Mouse (Mus musculus) kidney, postnatal 0 days (tissue): ENCODE data around the gene Pcbp4. TPM values are rescaled to one million over a fixed set of nuclear protein-coding genes. Genes with fewer than 3 reads are reported as not detected.

ENCODE experiments used
- ATAC-seq: fragments of 200-750 bp; cut with Nextera tagmentation; replicated peaks from 2 replicates; pipeline ENCODE4 v1.8.0; 2017; ENCODE audit warnings: low read depth, moderate number of reproducible peaks, moderate TSS enrichment, moderate library complexity; ENCODE audit not compliant: low FRiP score
- DNase-seq: peaks from one replicate; pipeline ENCODE4 v3.0.0-alpha.2; 2016; ENCODE audit warnings: low spot score
- H3K27ac ChIP-seq: fragments of 300-500 bp; sonication (generic); 2 replicates; pipeline ENCODE4 v1.5.1; 2014; ENCODE audit warnings: mild to moderate bottlenecking
- H3K27me3 ChIP-seq: fragments of 300-500 bp; sonication (generic); 2 replicates; pipeline ENCODE4 v1.6.1; 2014; ENCODE audit warnings: low read length, mixed read lengths; ENCODE audit not compliant: insufficient read depth
- H3K36me3 ChIP-seq: fragments of 300-500 bp; sonication (generic); 2 replicates; pipeline ENCODE4 v1.6.1; 2014; ENCODE audit warnings: low read length, mixed read lengths; ENCODE audit not compliant: insufficient read depth
- H3K4me1 ChIP-seq: fragments of 300-500 bp; sonication (generic); replicated peaks from 2 replicates; pipeline ENCODE4 v1.6.1; 2014; ENCODE audit warnings: antibody characterized with exemption, low read length, mixed read lengths; ENCODE audit not compliant: insufficient read depth
- H3K4me2 ChIP-seq: fragments of 300-500 bp; sonication (generic); 2 replicates; pipeline ENCODE4 v1.6.1; 2014; ENCODE audit warnings: mild to moderate bottlenecking, low read length, moderate library complexity, mixed read lengths
- H3K4me3 ChIP-seq: fragments of 300-500 bp; sonication (generic); replicated peaks from 2 replicates; pipeline ENCODE4 v1.5.1; 2014; ENCODE audit warnings: low read depth, low read length
- H3K9ac ChIP-seq: fragments of 300-500 bp; sonication (generic); 2 replicates; pipeline ENCODE4 v1.6.1; 2014; ENCODE audit warnings: low read depth, low read length
- H3K9me3 ChIP-seq: fragments of 300-500 bp; sonication (generic); replicated peaks from 2 replicates; pipeline ENCODE4 v1.6.1; 2016; ENCODE audit warnings: low read length, inconsistent platforms, mixed read lengths
- CTCF ChIP-seq: IDR thresholded peaks from 2 replicates; pipeline ENCODE4 v1.5.1; 2016; ENCODE audit warnings: antibody characterized with exemption, low read depth, mild to moderate bottlenecking, moderate library complexity
- WGBS: fragments of 180-500 bp; shearing (Covaris S2); extraction: QIAGEN DNeasy Blood & Tissue Kit; methylation state at CpG from one replicate; pipeline ENCODE4 v1.1.7; 2014; 5-methylcytosine and 5-hydroxymethylcytosine counted together
- polyA plus RNA-seq: library from polyadenylated mRNA; unstranded; fragments of >200 nt; fragmentation: Nextera tagmentation; extraction: Ambion mirVana; gene quantifications from 2 replicates; pipeline ENCODE4 v1.2.1, GENCODE M21; 2015

The Pcbp4 gene
- polyA plus RNA-seq, 1 experiment from 2014 or later = 78.6 TPM

DNA sequence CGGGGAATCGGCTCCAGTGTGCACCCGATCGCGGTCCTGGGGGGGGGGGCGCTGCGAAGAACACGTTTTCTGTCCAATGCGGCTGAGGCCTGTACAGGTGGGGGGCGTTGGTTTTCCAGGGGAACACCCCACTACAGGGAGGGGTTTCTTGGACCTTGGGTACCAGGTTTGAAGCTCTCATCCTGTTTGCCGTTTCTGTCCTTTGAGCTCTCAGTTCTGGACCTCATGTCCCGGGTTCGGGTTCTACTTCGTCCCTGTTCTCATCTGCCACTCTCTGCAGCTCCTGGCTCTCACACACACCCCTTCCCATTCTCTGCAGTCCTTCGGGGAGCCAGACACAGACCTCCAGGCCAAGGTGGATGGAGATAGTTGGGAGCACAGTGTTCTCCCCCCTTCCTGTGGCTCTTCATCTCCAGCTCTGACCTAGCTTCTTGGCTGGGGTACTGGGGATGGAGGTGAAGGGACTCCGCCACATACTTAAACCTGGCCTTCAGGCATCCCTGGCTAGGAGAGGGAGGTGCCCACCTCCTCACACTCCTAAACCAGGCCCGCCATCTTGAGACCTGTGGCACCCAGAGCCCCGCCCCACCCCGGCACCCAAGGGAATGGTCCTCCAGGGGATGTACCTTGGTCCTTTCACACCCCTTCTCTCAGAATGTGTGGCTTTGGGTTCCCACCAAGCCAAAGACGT lies 1.1 kb downstream of the Pcbp4 start:
- peak overlapping the region; percentile 69 for H3K4me3 ChIP-seq
- H3K9me3 ChIP-seq = no peaks in the 10 kb centered on the region
- peak; percentile 0; the same call in 1 of the 2 replicates for ATAC-seq
- H3K27ac ChIP-seq = peak overlapping the region; percentile 91
- no peak for TF ChIP-seq CTCF
- peaks cover 58% of the 10 kb centered on the region for H3K4me1 ChIP-seq
- no peaks in the 10 kb centered on the region for H3K36me3 ChIP-seq
- WGBS = 5% methylated on average over 17 of the region's 20 CpGs
- peak overlapping the region; percentile 90 for H3K4me2 ChIP-seq
- DNase-seq = no peak
- H3K9ac ChIP-seq = peak overlapping the region; percentile 82
- no peaks in the 10 kb centered on the region for H3K27me3 ChIP-seq

DNA sequence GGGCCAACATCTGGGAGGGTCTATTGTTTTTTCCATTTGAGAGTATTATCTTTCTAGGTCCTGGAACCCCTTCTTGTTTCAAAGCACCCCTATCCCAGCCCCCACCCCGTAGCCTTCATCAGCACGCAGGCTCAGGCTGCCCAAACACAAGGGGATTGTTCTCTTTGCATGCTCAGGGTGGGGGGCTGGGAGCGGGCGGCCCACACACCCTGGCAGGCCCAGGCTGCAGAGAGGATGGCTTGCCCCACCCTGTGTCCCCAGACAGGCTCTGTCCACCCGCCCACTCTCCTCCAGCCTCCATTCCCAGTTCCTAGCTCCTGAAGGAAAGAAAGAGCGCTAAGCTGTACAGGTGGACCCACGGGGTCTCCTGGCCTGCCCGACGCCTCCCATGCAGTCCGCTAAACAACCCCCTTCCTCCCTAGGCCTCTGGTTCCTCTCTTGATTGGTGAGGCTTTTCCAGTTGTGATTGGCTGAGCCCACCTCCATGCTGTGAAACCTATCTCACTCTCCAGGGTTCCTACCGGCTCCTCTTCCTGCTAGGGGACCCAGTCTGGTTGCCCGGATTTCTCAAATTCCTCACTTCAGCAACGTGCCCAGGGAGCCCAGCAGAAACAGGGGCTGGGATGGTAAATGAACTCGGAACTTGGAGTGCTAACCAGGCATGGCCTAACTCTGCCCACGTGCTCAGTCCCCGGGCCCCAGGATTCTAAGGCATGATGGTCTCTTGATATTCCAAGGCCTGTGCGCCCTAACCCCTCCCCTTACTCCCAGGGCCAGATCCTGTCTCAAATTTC lies 2.0 kb downstream of the Pcbp4 start:
- H3K27me3 ChIP-seq = no peaks in the 10 kb centered on the region
- peak overlapping the region; percentile 90 for H3K4me2 ChIP-seq
- H3K9me3 ChIP-seq = no peaks in the 10 kb centered on the region
- ATAC-seq (no peak), DNase-seq (peak; percentile 61)
- WGBS = 11% methylated on average over 17 of the region's 17 CpGs
- peak overlapping the region; percentile 82 for H3K9ac ChIP-seq
- peaks cover 54% of the 10 kb centered on the region for H3K4me1 ChIP-seq
- peak overlapping the region; percentile 91 for H3K27ac ChIP-seq
- peak overlapping the region; percentile 69 for H3K4me3 ChIP-seq
- TF ChIP-seq CTCF = no peak
- no peaks in the 10 kb centered on the region for H3K36me3 ChIP-seq

DNA sequence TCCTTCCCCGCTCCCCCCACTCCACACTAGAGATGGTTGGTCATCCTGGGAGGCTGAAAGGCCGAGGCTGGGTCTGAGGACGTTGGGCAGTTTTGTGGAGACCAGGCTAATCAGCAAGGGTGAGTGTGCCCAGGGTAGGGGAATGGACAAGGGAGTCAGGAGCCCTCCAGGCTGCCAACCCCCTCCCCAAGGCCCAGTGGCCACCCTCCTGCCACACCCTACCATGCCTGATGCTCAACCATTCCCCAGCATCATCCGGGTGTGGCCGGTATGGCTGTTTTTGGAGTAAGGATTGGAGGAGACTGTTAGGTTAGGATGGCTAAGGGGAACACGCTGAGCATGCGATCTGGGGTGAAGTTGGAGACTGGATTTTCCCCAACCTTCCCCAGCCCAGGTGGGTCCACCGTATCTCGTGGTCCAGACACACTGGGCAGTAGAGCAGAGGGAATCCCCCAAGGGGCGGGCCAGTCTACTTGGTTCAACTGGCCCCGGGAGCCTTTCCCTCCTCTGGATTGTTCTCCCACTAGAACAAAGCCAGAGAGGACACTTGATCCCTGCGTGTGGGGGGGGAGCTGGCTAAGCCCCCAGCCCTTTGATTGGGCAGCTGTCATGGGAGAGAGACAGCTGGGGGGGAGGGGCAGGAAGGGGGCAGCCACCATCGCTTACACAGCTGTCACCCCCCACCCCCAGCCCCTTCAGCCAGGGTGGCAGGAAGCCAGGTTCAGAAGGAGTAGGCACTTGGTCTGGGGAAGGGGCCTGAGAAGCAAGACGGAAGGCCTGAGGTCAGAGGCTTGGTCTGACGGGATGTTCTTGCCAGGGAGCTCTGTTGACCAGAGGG lies 3.5 kb downstream of the Pcbp4 start:
- WGBS = 35% methylated on average over 15 of the region's 15 CpGs
- peak overlapping the region; percentile 25; the same call in 1 of the 2 replicates for H3K27ac ChIP-seq
- DNase-seq (peak; percentile 71), ATAC-seq (no peak)
- no peaks in the 10 kb centered on the region for H3K9me3 ChIP-seq
- no peak for TF ChIP-seq CTCF
- peaks cover 42% of the 10 kb centered on the region for H3K4me1 ChIP-seq
- H3K27me3 ChIP-seq = no peaks in the 10 kb centered on the region
- no peak overlapping the region for H3K4me3 ChIP-seq
- H3K36me3 ChIP-seq = no peaks in the 10 kb centered on the region
- H3K9ac ChIP-seq = 0 out of 2 replicates have a peak overlapping the region, but pooled peaks have one; percentile 31
- H3K4me2 ChIP-seq = peak overlapping the region; percentile 90

DNA sequence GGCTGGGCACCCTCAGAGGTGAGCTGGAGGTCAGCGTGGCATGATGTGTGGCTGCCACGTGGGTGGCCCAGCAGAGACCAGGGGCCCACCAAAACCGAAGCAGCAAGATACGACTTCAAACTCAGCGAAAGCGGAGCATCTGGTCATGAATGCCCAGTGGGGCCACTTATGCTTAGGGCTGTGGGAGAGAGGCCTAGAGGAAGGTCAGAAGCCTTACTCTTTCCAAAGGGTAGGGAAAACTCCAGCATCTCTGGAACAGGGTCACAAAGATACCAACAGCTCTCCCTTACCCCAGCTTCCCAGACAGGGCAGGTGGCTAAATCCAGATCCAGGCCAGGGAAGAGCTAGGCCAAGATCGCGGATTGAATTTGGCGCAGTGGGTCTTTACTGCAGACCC lies 4.1 kb downstream of the Pcbp4 start:
- DNase-seq = no peak
- Histone ChIP-seq H3K4me2 (peak overlapping the region; percentile 90; the same call in 1 of the 2 replicates), H3K9ac (0 out of 2 replicates have a peak overlapping the region, but pooled peaks have one; percentile 31), H3K9me3 (no peaks in the 10 kb centered on the region), H3K36me3 (0 out of 2 replicates have a peak, but pooled peaks cover 4% of the 10 kb centered on the region), H3K4me1 (peaks cover 38% of the 10 kb centered on the region), H3K4me3 (no peak overlapping the region), H3K27ac (peak overlapping the region; percentile 21; the same call in 1 of the 2 replicates), H3K27me3 (no peaks in the 10 kb centered on the region)
- WGBS = 48% methylated on average over 9 of the region's 9 CpGs
- no peak for ATAC-seq
- no peak for TF ChIP-seq CTCF

DNA sequence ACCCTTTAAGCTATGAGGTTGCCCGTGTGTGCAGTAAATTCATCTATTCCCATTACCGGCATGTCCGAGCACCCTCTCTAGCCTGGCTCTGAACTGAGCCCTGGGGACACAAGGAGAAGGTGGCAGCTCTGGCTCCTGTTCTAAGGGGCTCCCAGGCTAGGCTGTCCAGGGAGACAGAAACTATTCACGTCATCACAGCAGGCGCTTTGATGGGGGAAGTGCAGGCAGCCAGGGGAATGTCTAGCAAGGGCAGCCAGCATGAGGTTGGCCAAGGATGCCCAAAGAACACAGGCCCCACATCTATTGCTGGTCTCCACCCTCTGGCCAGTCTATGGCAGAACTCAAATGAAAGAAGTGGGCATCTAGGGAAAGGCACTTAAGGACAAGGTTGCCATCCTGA lies 4.8 kb downstream of the Pcbp4 start:
- Histone ChIP-seq H3K9me3 (no peaks in the 10 kb centered on the region), H3K4me1 (peaks cover 32% of the 10 kb centered on the region), H3K27ac (no peak overlapping the region), H3K36me3 (peaks cover 5% of the 10 kb centered on the region), H3K27me3 (no peaks in the 10 kb centered on the region), H3K4me2 (no peak overlapping the region), H3K9ac (no peak overlapping the region), H3K4me3 (no peak overlapping the region)
- no peak for DNase-seq
- TF ChIP-seq CTCF = no peak
- 75% methylated on average over 5 of the region's 5 CpGs for WGBS
- no peak for ATAC-seq

DNA sequence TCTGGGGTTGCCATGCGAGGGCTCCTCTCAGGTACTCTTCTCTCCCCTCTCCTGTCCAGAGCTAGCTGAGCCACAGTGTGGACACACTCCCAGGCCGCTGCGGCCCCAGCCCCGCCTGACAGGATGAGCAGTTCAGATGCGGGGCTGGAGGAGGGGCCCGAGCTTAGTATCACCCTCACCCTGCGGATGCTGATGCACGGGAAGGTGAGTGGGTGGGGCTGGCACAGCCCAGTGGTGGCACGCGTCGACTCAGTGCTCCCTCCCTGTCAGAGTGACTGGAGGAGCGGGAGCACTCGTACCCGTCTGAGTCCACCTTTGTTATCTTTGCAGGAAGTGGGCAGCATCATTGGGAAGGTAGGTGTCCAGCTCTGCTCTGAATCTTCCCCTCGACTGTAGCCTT lies 6.9 kb downstream of the Pcbp4 start:
- peaks cover 20% of the 10 kb centered on the region for H3K4me1 ChIP-seq
- no peaks in the 10 kb centered on the region for H3K27me3 ChIP-seq
- H3K4me3 ChIP-seq = no peak overlapping the region
- 40% methylated on average over 15 of the region's 15 CpGs for WGBS
- ATAC-seq (no peak), DNase-seq (no peak)
- H3K36me3 ChIP-seq = peaks cover 13% of the 10 kb centered on the region
- no peak for TF ChIP-seq CTCF
- no peak overlapping the region for H3K9ac ChIP-seq
- no peaks in the 10 kb centered on the region for H3K9me3 ChIP-seq
- no peak overlapping the region for H3K4me2 ChIP-seq
- H3K27ac ChIP-seq = no peak overlapping the region
